Mouse (Mus musculus) stomach, postnatal 0 days (tissue): ENCODE measurements at regions not wholly inside any gene's neighbourhood (a gene's known extent, or its start where the extent isn't known, plus 50 kb on each side); places are given as distances from the start of the nearest gene placed in this dataset.

Source experiments
- CTCF ChIP-seq: IDR thresholded peaks from 2 replicates; pipeline ENCODE4 v1.5.1; 2016; ENCODE audit warnings: antibody characterized with exemption, low read depth, mild to moderate bottlenecking, moderate library complexity
- EP300 ChIP-seq: optimal IDR thresholded peaks from 2 replicates; pipeline ENCODE3; 2016; ENCODE audit warnings: antibody characterized with exemption

DNA sequence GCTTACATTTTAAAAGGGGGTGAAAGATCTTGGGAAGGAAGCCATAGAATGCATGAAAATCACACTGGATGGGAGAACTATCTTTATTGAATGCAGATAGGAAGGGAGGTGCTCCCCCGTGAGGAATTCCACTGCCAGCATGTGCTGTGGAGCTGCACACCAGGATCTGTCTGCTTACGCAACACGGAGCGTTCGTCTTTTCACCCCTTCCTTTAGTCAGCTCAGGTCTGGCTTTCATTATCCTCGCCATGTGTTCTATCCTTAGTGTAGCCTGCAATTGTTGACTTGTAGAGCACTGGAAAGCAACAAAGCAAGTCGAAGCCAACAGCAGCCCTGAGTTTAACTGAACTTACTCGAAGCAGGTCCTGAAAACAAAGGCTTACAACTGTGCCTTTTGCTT, 194.4 kb upstream of the Zfp637 start:
- TF ChIP-seq EP300 (no peak), CTCF (peak; percentile 53)
